Mouse (Mus musculus): Measurements from ENCODE around the gene Polrmt. TPM values are rescaled to one million over a fixed set of nuclear protein-coding genes. Genes with fewer than 3 reads are reported as not detected.

The Polrmt gene
- total RNA-seq (2021): 10 to 100 TPM; 35.4 to 39.6 TPM

- DNase-seq: peak; percentile 96
These were observed at the start of gene Polrmt for GRCm38 (mm10) chr10:79745898-79746773. Polrmt (minus strand) TSS chr10:79746581.

- DNase-seq: no peak
These were observed 49.5 kb upstream of the Polrmt start for GRCm38 (mm10) chr10:79795905-79796304.

- DNase-seq: peak; percentile 79
These were observed 48.1 kb upstream of the Polrmt start for GRCm38 (mm10) chr10:79794491-79794931.

GRCm38 (mm10) chr10:79793738-79794490, 47.5 kb upstream of the Polrmt start:
- DNase-seq: peak; percentile 46

- DNase-seq: peak; percentile 84
These were observed 46.8 kb upstream of the Polrmt start, which contains the start of gene Palm for GRCm38 (mm10) chr10:79793051-79793737. Palm (plus strand) TSS chr10:79793572.

GRCm38 (mm10) chr10:79792339-79793040, 46.1 kb upstream of the Polrmt start:
- no peak for DNase-seq

- DNase-seq: no peak
These were observed 44.5 kb upstream of the Polrmt start, which contains the start of gene Prss57 for GRCm38 (mm10) chr10:79790861-79791260. Prss57 (minus strand) TSS chr10:79790961.

- DNase-seq: no peak
These were observed 43.2 kb upstream of the Polrmt start for GRCm38 (mm10) chr10:79789581-79789980.

- peak; percentile 88 for DNase-seq
These were observed 42.2 kb upstream of the Polrmt start for GRCm38 (mm10) chr10:79788386-79789158.

- DNase-seq: peak; percentile 53
These were observed 37.8 kb upstream of the Polrmt start for GRCm38 (mm10) chr10:79783920-79784800.

- DNase-seq: no peak
These were observed 36.7 kb upstream of the Polrmt start for GRCm38 (mm10) chr10:79783050-79783449.

- DNase-seq: no peak
These were observed 35.6 kb upstream of the Polrmt start for GRCm38 (mm10) chr10:79781956-79782355.

GRCm38 (mm10) chr10:79781139-79781538, 34.8 kb upstream of the Polrmt start:
- no peak for DNase-seq

- DNase-seq: peak; percentile 46
These were observed 34.3 kb upstream of the Polrmt start for GRCm38 (mm10) chr10:79780664-79781015.

GRCm38 (mm10) chr10:79779784-79780663, 33.6 kb upstream of the Polrmt start:
- DNase-seq: peak; percentile 97

GRCm38 (mm10) chr10:79779193-79779592, 32.8 kb upstream of the Polrmt start:
- DNase-seq: no peak

GRCm38 (mm10) chr10:79778006-79778405, 31.6 kb upstream of the Polrmt start:
- peak; percentile 84 for DNase-seq

- peak; percentile 54 for DNase-seq
These were observed 30.7 kb upstream of the Polrmt start, which contains the start of gene Fstl3 for GRCm38 (mm10) chr10:79777103-79777531. Fstl3 (plus strand) TSS chr10:79777272.
